Mouse (Mus musculus) heart, embryonic 13.5 days (tissue): ENCODE data around the gene Clta. TPM values are rescaled to one million over a fixed set of nuclear protein-coding genes. Genes with fewer than 3 reads are reported as not detected.

Source experiments
- ATAC-seq: fragments of 200-750 bp; cut with Nextera tagmentation; 2 replicates; pipeline ENCODE4 v1.8.0; 2017; ENCODE audit warnings: moderate TSS enrichment; ENCODE audit not compliant: insufficient number of reproducible peaks, low FRiP score, low TSS enrichment; ENCODE audit errors: extremely low read depth
- H3K27ac ChIP-seq: fragments of 300-500 bp; sonication (generic); replicated peaks from 2 replicates; pipeline ENCODE4 v1.5.1; 2015; ENCODE audit warnings: moderate library complexity, mild to moderate bottlenecking, inconsistent platforms
- H3K27me3 ChIP-seq: fragments of 300-500 bp; sonication (generic); replicated peaks from 2 replicates; pipeline ENCODE4 v1.6.1; 2015; ENCODE audit warnings: mild to moderate bottlenecking, inconsistent platforms
- H3K36me3 ChIP-seq: fragments of 300-500 bp; sonication (generic); 2 replicates; pipeline ENCODE4 v1.6.1; 2015; ENCODE audit warnings: mild to moderate bottlenecking, inconsistent platforms
- H3K4me1 ChIP-seq: fragments of 300-500 bp; sonication (generic); 2 replicates; pipeline ENCODE4 v1.6.1; 2015; ENCODE audit warnings: inconsistent platforms
- H3K4me2 ChIP-seq: fragments of 300-500 bp; sonication (generic); 2 replicates; pipeline ENCODE4 v1.6.1; 2015; ENCODE audit warnings: inconsistent platforms, mild to moderate bottlenecking, moderate library complexity
- H3K4me3 ChIP-seq: fragments of 300-500 bp; sonication (generic); 2 replicates; pipeline ENCODE4 v1.5.1; 2015; ENCODE audit warnings: moderate library complexity, mild to moderate bottlenecking, inconsistent platforms
- H3K9ac ChIP-seq: fragments of 300-500 bp; sonication (generic); 2 replicates; pipeline ENCODE4 v1.6.1; 2015; ENCODE audit warnings: inconsistent platforms, mild to moderate bottlenecking, moderate library complexity
- H3K9me3 ChIP-seq: fragments of 300-500 bp; sonication (generic); 2 replicates; pipeline ENCODE4 v1.6.1; 2016; ENCODE audit warnings: inconsistent platforms
- WGBS: fragments of 180-500 bp; shearing (Covaris S2); methylation state at CpG from one replicate; pipeline ENCODE4 v1.1.7; 2015; ENCODE audit warnings: mixed read lengths; 5-methylcytosine and 5-hydroxymethylcytosine counted together
- polyA plus RNA-seq: library from polyadenylated mRNA; unstranded; fragments of >200 nt; fragmentation: Nextera tagmentation; extraction: Ambion mirVana; gene quantifications from 2 replicates; pipeline ENCODE4 v1.2.1, GENCODE M21; 2015

Clta gene
- polyA plus RNA-seq, 1 experiment from 2014 or later, result 140 TPM

DNA sequence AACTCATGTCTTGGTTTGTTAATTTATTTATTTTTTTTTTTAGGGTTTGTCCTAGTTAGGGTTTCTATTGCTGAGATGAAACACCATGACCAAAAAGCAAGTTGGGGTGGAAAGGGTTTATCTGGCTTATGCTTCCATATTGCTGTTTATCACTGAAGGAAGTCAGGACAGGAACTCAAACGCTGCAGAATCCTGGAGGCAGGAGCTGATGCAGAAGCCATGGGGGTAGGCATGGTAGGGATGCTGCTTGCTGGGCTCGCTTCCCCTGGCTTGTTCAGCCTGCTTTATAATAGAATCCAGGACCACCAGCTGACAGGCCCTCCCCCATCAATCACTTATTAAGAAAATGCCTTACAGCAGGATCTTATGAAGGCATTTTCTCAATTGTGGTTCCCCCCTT lies 6.6 kb downstream of the Clta start:
- Histone ChIP-seq H3K4me1 (peaks cover 28% of the 10 kb centered on the region), H3K4me2 (no peak overlapping the region), H3K4me3 (no peak overlapping the region), H3K36me3 (peaks cover 10% of the 10 kb centered on the region), H3K27ac (no peak overlapping the region), H3K9ac (no peak overlapping the region), H3K27me3 (no peaks in the 10 kb centered on the region), H3K9me3 (no peaks in the 10 kb centered on the region)
- ATAC-seq, result no peak
- WGBS, result 45% methylated on average over 2 of the region's 2 CpGs

GRCm38 (mm10) chr4:44011799-44012198 lies 7.5 kb downstream of the Clta start:
- WGBS, result 80% methylated on average over 3 of the region's 3 CpGs
- H3K4me2 ChIP-seq, result peak overlapping the region; percentile 75
- no peaks in the 10 kb centered on the region for H3K9me3 ChIP-seq
- no peaks in the 10 kb centered on the region for H3K27me3 ChIP-seq
- peak overlapping the region; percentile 100 for H3K4me3 ChIP-seq
- no peak for ATAC-seq
- H3K27ac ChIP-seq, result peak overlapping the region; percentile 87
- peaks cover 10% of the 10 kb centered on the region for H3K36me3 ChIP-seq
- peak overlapping the region; percentile 98 for H3K9ac ChIP-seq
- H3K4me1 ChIP-seq, result peaks cover 34% of the 10 kb centered on the region

DNA sequence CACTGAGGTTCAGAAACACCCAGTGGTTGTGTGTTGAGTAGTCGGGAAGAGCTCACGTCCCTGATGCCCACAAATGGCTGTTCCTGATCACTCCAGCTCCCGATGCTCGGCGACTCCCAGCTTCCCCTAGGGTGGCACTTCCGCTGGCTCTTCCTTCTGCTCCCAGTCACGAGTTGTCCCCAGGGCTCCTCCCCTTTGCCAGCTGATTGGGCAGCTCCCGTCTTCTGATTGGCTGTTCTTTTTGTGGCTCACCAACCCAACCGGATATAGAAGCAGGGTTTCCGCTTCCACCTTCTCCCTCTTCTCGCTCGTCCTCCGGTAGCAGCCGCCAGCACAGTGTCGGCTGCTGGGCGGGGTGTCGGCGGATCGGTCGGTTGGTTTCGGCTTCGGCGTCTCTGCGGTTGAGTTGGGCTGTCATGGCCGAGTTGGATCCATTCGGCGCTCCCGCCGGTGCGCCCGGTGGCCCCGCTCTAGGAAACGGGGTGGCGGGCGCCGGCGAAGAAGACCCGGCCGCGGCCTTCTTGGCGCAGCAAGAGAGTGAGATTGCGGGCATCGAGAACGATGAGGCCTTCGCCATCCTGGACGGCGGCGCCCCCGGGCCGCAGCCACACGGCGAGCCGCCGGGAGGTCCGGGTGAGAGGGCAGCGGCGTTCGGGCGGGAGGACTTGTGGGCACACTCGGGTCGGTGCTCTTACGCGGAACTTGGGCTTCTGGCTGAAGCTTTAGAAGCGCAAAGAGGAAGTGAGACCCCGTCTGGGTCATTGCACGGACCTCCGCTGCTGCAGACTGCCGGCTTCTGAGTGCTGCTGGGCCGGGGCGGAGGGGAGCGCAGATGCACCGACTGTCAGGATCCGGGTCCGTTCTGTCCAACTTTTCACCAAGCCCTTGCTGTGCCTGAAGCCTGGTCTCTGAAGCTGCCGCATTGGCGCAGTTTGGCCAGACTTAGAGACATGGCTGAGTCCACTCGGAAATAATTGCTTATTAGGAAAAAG lies 8.4 kb downstream of the Clta start:
- Histone ChIP-seq H3K36me3 (peaks cover 10% of the 10 kb centered on the region), H3K9ac (peak overlapping the region; percentile 98), H3K4me3 (peak overlapping the region; percentile 100), H3K27me3 (no peaks in the 10 kb centered on the region), H3K9me3 (no peaks in the 10 kb centered on the region), H3K27ac (peak overlapping the region; percentile 87), H3K4me2 (peak overlapping the region; percentile 75), H3K4me1 (peaks cover 34% of the 10 kb centered on the region)
- peak; percentile 94 for ATAC-seq
- 1% methylated on average over 77 of the region's 77 CpGs for WGBS

DNA sequence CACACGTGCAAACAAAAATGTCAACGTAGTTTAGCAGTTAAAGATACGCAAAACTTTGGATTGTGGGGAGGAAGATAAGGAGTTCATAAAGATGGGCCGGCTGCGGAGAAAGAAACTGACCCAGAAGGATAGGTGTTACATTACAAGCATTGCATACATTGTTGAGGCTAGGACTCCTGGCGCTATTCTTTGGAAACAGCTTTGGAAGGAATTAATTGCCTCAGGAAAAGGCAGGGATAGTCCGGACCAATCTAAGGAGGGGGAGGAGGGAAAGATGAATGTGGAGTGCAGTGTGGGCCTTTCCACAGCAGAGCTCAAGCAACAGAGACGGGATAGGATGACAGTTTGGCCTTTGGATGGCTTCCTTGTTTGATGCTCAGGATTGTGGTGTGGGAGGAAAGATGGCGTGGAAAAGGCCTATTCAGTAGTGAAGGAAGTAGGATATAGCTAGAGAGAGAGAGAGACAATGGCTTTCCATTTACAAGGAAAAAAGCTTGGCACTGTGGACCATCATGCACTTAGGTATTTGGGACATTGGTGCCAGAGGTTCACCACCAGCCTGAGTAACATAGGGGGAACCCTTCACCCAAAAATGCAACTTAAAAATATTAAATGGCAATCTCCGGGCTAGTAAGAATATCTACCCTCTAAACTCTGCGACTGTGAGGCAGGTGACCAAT lies 9.3 kb downstream of the Clta start:
- Histone ChIP-seq H3K9ac (peak overlapping the region; percentile 98), H3K4me2 (peak overlapping the region; percentile 75), H3K27ac (peak overlapping the region; percentile 87), H3K4me1 (peaks cover 41% of the 10 kb centered on the region), H3K4me3 (peak overlapping the region; percentile 100), H3K36me3 (peaks cover 18% of the 10 kb centered on the region), H3K9me3 (no peaks in the 10 kb centered on the region), H3K27me3 (no peaks in the 10 kb centered on the region)
- no peak for ATAC-seq
- WGBS, result 20% methylated on average over 11 of the region's 11 CpGs

GRCm38 (mm10) chr4:44016071-44016470 lies 11.8 kb downstream of the Clta start:
- Histone ChIP-seq H3K27ac (no peak overlapping the region), H3K4me2 (no peak overlapping the region)
- WGBS, result 91% methylated on average over 4 of the region's 4 CpGs

DNA sequence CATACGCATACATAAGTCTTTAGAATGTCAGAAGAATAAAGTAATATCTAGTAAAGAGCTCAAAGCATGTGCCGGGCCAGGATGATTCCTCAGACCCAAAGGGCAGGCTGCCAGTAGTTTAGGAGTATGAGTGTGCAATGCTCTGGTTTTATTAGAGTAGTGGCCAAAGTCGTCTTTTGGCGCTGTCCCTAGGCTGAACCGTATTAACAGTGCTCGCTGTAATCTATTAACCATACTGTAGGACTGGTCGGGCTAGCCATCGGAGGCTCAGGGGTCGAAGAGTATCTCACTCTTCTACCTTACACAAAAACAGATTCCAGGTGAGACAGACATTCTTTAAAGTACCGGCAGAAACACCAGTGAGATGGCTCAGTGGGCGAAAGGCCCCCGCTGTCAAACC lies 12.5 kb downstream of the Clta start:
- no peak overlapping the region for H3K4me3 ChIP-seq
- H3K9ac ChIP-seq, result no peak overlapping the region
- H3K27me3 ChIP-seq, result no peaks in the 10 kb centered on the region
- H3K4me1 ChIP-seq, result peaks cover 41% of the 10 kb centered on the region
- peaks cover 50% of the 10 kb centered on the region for H3K36me3 ChIP-seq
- ATAC-seq, result no peak
- no peak overlapping the region for H3K4me2 ChIP-seq
- H3K27ac ChIP-seq, result no peak overlapping the region
- H3K9me3 ChIP-seq, result no peaks in the 10 kb centered on the region
- WGBS, result 90% methylated on average over 12 of the region's 12 CpGs

More at GRCm38 (mm10) chr4:44016071-44016470, 11.8 kb downstream of the Clta start:
- Histone ChIP-seq H3K4me3 (no peak overlapping the region), H3K36me3 (peaks cover 43% of the 10 kb centered on the region), H3K27me3 (no peaks in the 10 kb centered on the region), H3K9ac (no peak overlapping the region), H3K9me3 (no peaks in the 10 kb centered on the region), H3K4me1 (peaks cover 42% of the 10 kb centered on the region)
- ATAC-seq, result no peak

DNA sequence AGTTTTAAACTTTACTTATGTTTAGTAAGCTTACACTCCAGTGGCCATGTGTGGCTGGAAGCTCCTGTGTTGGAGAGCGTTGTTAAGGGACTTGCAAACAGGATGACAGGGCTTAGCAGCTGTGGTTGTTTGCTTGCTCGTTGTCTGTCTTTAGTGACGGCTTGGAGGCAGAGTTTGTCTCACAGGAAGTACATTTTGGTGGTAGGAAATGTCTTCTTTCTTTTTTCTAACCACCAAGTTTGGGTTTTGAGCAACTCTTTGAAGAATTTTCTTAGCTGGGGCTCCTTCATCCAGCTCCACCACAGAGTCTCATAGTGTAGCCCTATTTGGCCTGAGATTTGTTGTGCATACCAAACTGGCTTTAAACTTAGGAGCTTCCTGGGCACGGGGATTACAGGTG lies 18.1 kb downstream of the Clta start:
- ATAC-seq, result no peak
- no peaks in the 10 kb centered on the region for H3K27me3 ChIP-seq
- no peak overlapping the region for H3K4me3 ChIP-seq
- H3K27ac ChIP-seq, result no peak overlapping the region
- 84% methylated on average over 4 of the region's 4 CpGs for WGBS
- H3K4me1 ChIP-seq, result peaks cover 9% of the 10 kb centered on the region
- H3K9me3 ChIP-seq, result no peaks in the 10 kb centered on the region
- peaks cover 95% of the 10 kb centered on the region for H3K36me3 ChIP-seq
- H3K4me2 ChIP-seq, result no peak overlapping the region
- H3K9ac ChIP-seq, result no peak overlapping the region

- no peak overlapping the region for H3K4me2 ChIP-seq
- no peaks in the 10 kb centered on the region for H3K27me3 ChIP-seq
- H3K9me3 ChIP-seq, result no peaks in the 10 kb centered on the region
- 89% methylated on average over 11 of the region's 11 CpGs for WGBS
- H3K9ac ChIP-seq, result no peak overlapping the region
- H3K36me3 ChIP-seq, result peaks cover 100% of the 10 kb centered on the region
- ATAC-seq, result no peak
- H3K4me1 ChIP-seq, result peaks cover 13% of the 10 kb centered on the region
- no peak overlapping the region for H3K27ac ChIP-seq
- no peak overlapping the region for H3K4me3 ChIP-seq
Observed at GRCm38 (mm10) chr4:44022766-44023165, 18.5 kb downstream of the Clta start.

GRCm38 (mm10) chr4:44023681-44024080 lies 19.4 kb downstream of the Clta start:
- Histone ChIP-seq H3K4me1 (peaks cover 14% of the 10 kb centered on the region), H3K27me3 (no peaks in the 10 kb centered on the region), H3K9ac (no peak overlapping the region), H3K27ac (no peak overlapping the region), H3K4me2 (no peak overlapping the region), H3K9me3 (no peaks in the 10 kb centered on the region), H3K4me3 (no peak overlapping the region), H3K36me3 (peaks cover 99% of the 10 kb centered on the region)
- no peak for ATAC-seq
- whole genome bisulfite sequencing, result 93% methylated on average over 9 of the region's 9 CpGs

DNA sequence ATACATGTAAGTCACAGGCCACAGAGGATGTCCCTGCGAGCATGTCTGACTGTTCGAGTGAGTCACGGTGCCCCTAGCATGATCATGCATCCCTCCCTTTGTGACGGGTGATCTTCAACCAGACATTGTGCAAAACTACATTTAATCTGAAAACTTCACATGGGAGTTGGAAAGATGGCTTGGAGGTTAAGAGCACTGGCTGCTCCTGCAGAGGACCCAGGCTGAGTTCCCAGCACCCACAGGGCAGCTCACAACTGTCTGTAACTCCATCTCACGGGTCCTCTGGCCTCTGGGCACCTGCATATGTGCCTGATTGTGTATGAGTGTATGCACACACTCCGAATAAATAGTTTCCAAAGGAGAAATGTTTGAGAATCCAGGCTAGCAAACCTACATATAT lies 20.0 kb downstream of the Clta start:
- no peak for ATAC-seq
- Histone ChIP-seq H3K9me3 (no peaks in the 10 kb centered on the region), H3K4me1 (peaks cover 19% of the 10 kb centered on the region), H3K27me3 (no peaks in the 10 kb centered on the region), H3K36me3 (peaks cover 99% of the 10 kb centered on the region), H3K9ac (no peak overlapping the region), H3K4me2 (no peak overlapping the region), H3K4me3 (no peak overlapping the region), H3K27ac (no peak overlapping the region)
- WGBS, result 95% methylated on average over 6 of the region's 6 CpGs

- Histone ChIP-seq H3K27ac (no peak overlapping the region), H3K4me1 (peaks cover 32% of the 10 kb centered on the region), H3K9me3 (no peaks in the 10 kb centered on the region), H3K9ac (no peak overlapping the region), H3K36me3 (peaks cover 99% of the 10 kb centered on the region), H3K4me3 (no peak overlapping the region), H3K27me3 (no peaks in the 10 kb centered on the region), H3K4me2 (no peak overlapping the region)
- no peak for ATAC-seq
- 92% methylated on average over 6 of the region's 6 CpGs for WGBS
Observed at GRCm38 (mm10) chr4:44025570-44025969, 21.3 kb downstream of the Clta start.
